Mouse (Mus musculus) subcutaneous adipose tissue, adult 2 months (tissue): Measurements from ENCODE around the gene Cep126. TPM values are rescaled to one million over a fixed set of nuclear protein-coding genes. Genes with fewer than 3 reads are reported as not detected.

Experiments used
- polyA plus RNA-seq: library from polyadenylated mRNA; depleted of rRNA; stranded (reverse); fragments of >200 nt; gene quantifications from 2 replicates; pipeline ENCODE4 v1.2.3, GENCODE M21; 2012; ENCODE audit warnings: low replicate concordance; rRNA removed

The Cep126 gene
- polyA plus RNA-seq: 0.52 and 1.8 TPM in 2 replicates

GRCm38 (mm10) chr9:8134117-8134574 lies at the start of gene Cep126:
Gene Cep126, minus strand, starts transcription at chr9:8134294.

DNA sequence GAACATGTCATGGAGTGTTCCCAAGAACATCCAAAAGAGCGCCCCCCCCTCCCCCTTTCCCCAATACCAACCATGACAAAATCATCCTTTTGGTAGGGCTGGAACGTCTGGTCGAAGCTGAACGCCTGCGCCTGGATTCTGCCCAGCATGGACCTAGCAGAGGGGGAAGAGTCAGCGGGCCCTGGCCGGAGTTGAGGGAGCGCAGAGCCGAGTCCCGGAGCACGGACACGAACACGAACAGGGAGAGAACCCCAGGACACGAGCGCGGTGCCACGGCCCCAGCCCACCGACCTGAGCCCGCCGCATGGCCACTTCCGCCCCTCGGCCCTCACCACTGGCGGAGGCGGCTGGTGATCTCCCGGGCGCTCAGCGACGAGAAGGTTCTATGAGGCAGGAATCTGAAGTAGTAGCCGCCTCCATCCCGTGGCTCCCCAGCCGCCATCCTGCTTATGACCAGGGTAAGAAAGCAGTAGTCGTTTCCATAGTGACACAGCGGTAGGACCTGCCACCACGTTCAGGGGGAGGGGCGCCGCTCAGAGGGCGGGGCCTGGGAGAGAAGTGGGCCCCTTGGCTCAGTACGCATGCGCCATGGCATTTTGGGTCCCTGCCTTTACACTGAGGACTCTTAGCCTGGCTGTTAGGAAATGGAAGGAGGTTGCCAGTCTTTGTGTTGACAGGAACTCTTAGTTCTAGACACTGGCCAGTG lies 91.6 kb downstream of the Cep126 start, which contains the start of gene Cfap300:
TSS of gene Cfap300 (minus strand) at position 486 of the 706 bp plus-strand sequence.

Other genes with a start within 250 kb of the Cep126 start
- 46.7 and 66.5 TPM in 2 replicates for gene Yap1, start 129.7 kb downstream of the Cep126 start, polyA plus RNA-seq
- 2.2 and 3.6 TPM in 2 replicates for gene Cfap300, start 91.5 kb downstream of the Cep126 start, polyA plus RNA-seq